Mouse (Mus musculus) adrenal gland (tissue): Measurements from ENCODE around the gene Exoc4.

ENCODE experiments used
- intact Hi-C: fragments of 180-260 bp; cut with DNase I; formaldehyde crosslinking; loops from one replicate; pipeline ENCODE4 v1.15.1; 2025
- long read RNA-seq, 2 experiments: library from polyadenylated mRNA; unstranded; transcript quantifications; one replicate each; pipeline ENCODE4 v2.0.0; 2020; ENCODE audit warnings: borderline replicate concordance in 1 of 2; ENCODE audit not compliant: insufficient replicate concordance in 1 of 2

Gene Exoc4
- long read RNA-seq, experiment 1, full-length matches to known transcripts, result 9 of 28 reads
- long read RNA-seq, experiment 1, partial matches to known transcripts, result 7 of 28 reads
- long read RNA-seq, experiment 1, other reads (novel, unspliced or antisense), result 12 of 28 reads
- long read RNA-seq, experiment 2, partial matches to known transcripts, result 3 of 11 reads
- long read RNA-seq, experiment 2, other reads (novel, unspliced or antisense), result 5 of 11 reads

DNA sequence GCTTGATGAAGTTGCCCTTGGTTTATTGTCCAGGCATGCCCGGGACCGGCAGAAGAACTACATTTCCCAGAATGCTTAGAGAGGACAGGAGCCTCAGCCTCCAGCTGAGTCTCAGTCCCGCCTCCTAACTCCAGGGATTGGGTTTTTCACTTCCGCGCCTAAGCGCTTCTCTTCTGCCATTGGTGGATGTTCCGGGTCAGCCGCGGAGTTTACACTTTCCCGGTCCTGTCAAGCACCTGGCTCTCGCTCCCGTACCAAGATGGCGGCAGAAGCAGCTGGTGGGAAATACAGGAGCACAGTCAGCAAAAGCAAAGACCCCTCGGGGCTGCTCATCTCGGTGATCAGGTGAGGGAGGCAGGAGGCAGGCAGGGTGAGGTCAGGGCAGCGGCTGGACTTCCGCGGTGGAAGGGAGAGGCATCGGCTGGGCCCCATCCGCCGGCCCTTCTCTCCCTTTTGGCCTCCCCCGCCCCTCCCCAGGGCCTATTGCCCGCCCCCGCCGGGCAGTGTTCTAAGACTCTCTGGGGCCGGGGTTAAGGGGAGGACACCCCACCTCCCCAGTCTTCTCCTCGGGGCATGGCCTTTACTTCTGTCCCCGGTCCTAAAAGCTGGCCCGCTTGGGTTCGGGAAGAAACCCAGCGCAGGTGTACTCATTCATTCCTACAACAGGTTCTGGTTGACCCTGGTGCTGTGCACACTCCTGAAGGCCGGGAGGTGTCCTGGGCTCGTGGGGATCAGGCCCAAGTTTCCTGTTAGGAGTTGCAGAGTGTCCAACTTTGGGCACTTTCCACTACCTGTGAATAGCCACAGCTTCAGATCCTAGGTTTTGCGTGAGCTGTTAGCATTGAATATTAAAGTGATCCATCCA, at the start of gene Exoc4:
Exoc4 (plus strand) TSS at position 192 of the 865 bp plus-strand sequence.
- intact Hi-C loops, result no loop called here

DNA sequence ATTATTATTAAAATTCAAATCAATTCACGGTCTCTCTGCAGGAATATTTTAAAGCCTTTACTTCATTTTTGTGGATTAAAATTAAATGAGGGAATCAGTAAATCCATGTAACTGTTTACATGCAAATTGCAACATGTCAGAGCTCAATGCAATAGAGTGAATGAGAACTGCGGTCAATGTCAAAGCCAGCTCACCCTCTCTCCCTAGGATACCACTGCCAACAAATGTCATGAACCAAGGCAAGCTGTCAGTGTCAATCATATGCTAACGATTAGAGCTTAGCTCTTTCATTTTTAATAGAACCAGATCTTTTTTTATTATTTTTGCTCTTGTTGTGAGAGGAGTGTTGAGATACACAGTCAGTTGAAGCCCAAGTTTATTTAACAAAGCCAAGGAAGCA, 30.1 kb upstream of the Exoc4 start:
- intact Hi-C loops, result no loop called here

- intact Hi-C loops, result no loop called here
Measured at GRCm38 (mm10) chr6:33226700-33227099, 22.2 kb upstream of the Exoc4 start.

DNA sequence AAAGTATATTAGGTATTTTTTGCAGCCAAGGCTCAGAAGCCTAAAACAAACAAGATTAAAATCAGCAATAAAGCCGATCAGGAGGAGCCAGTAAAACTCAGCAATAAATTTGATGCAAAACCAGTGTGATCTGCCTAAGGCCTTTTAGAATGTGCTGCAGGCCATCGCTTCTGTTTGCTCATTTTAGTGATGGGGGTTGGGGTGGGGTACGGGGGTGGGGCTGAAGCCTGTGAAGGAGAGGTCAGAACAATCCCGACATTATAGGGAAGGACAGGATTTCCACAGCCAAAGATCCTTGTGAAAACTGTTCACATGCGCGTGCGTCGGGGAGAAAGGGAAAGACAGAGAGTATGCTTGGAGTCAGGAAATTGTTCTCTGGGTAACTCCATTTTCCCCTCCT, 21.5 kb upstream of the Exoc4 start:
- intact Hi-C loops, result no loop called here

DNA sequence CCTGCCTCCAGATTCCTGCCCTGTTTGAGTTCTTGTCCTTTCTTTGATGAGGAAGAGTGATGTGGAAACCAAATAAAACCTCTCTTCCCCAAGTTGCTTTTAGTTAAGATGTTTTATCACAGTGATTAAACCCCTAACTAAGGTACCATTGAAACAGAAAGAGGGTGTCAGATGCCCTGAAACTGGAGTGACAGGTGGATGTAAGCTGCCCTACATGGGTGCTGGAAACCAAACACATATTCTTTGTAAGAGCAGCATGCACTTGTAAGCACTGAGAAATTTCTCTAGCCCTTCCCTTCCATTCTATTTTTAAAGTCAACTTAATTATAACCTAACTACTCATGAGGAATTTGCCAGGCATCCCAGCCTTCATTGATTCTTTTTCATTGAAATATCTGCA, 7.6 kb upstream of the Exoc4 start:
- intact Hi-C loops, result no loop called here

GRCm38 (mm10) chr6:33244546-33244945, 4.3 kb upstream of the Exoc4 start:
- intact Hi-C loops, result no loop called here

GRCm38 (mm10) chr6:33247146-33247545, 1.7 kb upstream of the Exoc4 start:
- intact Hi-C loops, result no loop called here

GRCm38 (mm10) chr6:33247576-33248355, 1.1 kb upstream of the Exoc4 start:
- intact Hi-C loops, result no loop called here

GRCm38 (mm10) chr6:33256638-33257037, 7.8 kb downstream of the Exoc4 start:
- intact Hi-C loops, result no loop called here

- intact Hi-C loops, result no loop called here
Measured at GRCm38 (mm10) chr6:33257076-33257789, 8.3 kb downstream of the Exoc4 start.

GRCm38 (mm10) chr6:33259926-33260325, 11.0 kb downstream of the Exoc4 start:
- intact Hi-C loops, result no loop called here

- intact Hi-C loops, result no loop called here
Measured at GRCm38 (mm10) chr6:33261606-33262005, 12.7 kb downstream of the Exoc4 start.

DNA sequence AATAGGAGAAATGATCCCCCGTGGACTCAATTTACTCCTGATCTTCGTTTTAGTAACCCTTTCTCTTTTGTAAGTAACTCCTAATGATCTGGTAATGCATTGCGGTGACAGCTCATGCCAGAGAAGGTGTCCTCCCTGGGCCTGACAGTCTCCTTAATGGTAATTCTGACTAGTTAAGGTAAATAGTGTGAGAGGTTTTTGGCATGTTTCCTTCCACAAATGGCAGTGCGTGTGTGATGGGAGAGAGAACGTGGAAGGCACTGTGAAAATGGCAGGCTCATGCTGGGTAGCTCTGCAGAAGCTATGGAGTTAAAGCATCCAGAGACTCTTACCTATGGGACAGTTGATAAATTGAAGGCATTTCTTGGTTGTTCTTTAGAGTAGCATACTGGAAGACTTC, 15.1 kb downstream of the Exoc4 start:
- intact Hi-C loops, result no loop called here

DNA sequence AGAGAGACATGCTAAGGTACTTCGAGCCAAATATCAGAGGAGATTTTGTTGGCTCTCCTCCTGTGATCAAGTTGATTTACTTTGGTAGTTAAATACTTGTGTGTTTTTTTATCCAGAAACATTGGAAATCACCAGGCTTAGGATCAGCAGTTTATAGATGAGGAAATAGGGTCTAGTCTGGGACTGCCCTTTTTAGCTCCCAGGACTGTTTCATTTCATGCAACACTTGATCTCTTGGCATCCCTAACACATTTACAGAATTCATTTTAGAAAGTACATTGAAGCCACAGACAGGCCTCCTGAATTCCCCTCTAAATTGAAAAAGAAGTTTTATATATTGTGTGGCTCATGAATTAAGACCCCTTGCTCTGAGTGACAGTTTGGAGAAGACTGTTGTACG, 15.5 kb downstream of the Exoc4 start:
- intact Hi-C loops, result no loop called here

DNA sequence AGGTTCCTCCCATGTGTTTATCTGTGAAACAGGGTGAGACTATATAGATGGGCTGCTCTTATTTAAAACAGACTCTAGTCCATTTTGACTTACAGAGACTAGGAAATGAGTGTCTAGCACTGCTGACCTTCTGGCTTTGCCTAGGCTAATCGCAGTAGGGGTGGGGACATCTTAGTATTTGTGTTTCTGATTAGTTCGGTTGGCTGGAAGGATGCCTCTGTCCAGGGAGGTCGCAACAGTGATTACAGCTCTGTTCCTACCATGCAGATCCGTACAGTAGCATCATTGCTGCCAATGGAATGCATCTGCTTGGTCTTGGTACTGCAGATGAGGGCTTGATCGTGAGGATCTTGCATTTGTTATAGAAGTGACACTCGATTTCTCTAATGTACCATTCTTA, 18.7 kb downstream of the Exoc4 start:
- intact Hi-C loops, result no loop called here

GRCm38 (mm10) chr6:33283523-33283922, 34.6 kb downstream of the Exoc4 start:
- intact Hi-C loops, result no loop called here

- intact Hi-C loops, result no loop called here
Measured at GRCm38 (mm10) chr6:33283936-33284335, 35.1 kb downstream of the Exoc4 start.

- intact Hi-C loops, result no loop called here
Measured at GRCm38 (mm10) chr6:33286376-33286775, 37.5 kb downstream of the Exoc4 start.

- intact Hi-C loops, result no loop called here
Measured at GRCm38 (mm10) chr6:33294626-33295025, 45.7 kb downstream of the Exoc4 start.

DNA sequence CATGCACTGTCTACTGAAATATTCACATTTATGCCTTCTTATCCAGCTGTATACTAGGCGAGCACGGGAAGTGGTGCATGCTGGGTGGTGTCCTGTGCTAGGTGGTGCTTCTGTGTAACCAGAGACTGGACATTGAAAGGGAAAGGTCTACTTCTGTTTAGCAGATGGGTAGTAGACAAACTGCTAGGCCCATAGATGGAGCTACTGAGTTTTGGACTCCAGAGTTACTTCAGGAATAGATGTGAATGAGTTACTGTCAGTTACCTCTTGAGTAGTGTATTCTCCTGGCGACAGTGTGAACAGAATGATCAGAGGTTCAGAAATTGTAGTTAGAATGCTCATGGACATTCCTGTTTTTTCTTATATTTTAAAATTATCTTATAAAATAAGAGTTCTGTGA, 48.7 kb downstream of the Exoc4 start:
- intact Hi-C loops, result no loop called here

GRCm38 (mm10) chr6:33298768-33299167, 49.9 kb downstream of the Exoc4 start:
- intact Hi-C loops, result no loop called here
